ENCODE assay signal across 8 mouse cellular contexts in genomic region chr12:8969828-8970227, GRCm38 (mm10). TPM values are rescaled to one million over a fixed set of nuclear protein-coding genes. Genes with fewer than 3 reads are reported as not detected.
A peak's percentile ranks its signal among the peaks of the same experiment; 100 is the strongest.
DNase-seq lines count a peak whose midpoint lies in the region; ATAC-seq lines count a peak whose summit lies in the region.

No protein-coding gene starts in this region.

- H3K36me3 ChIP-seq in heart, embryonic 15.5 days, result no peaks in the 10 kb centered on the region
- no peaks in the 10 kb centered on the region for H3K36me3 ChIP-seq in limb, embryonic 11.5 days (ENCODE audit: control insufficient read depth, insufficient read depth, low read length)
- no peaks in the 10 kb centered on the region for H3K36me3 ChIP-seq in forebrain, embryonic 13.5 days (ENCODE audit: poor library complexity, severe bottlenecking)

- H3K4me1 ChIP-seq in heart, embryonic 15.5 days (replicated peaks), result peaks cover 12% of the 10 kb centered on the region
- H3K4me1 ChIP-seq in limb, embryonic 11.5 days (ENCODE audit: control insufficient read depth, insufficient read depth, low read length), result peaks cover 3% of the 10 kb centered on the region; the same call in 1 of the 2 replicates
- H3K4me1 ChIP-seq in forebrain, embryonic 13.5 days, result peaks cover 11% of the 10 kb centered on the region

- H3K9ac ChIP-seq in heart, embryonic 15.5 days, result no peak overlapping the region
- no peak overlapping the region for H3K9ac ChIP-seq in limb, embryonic 11.5 days (ENCODE audit: low read length)
- no peak overlapping the region for H3K9ac ChIP-seq in forebrain, embryonic 13.5 days

- H3K4me3 ChIP-seq in heart, embryonic 15.5 days, result no peak overlapping the region
- no peak overlapping the region for H3K4me3 ChIP-seq in limb, embryonic 11.5 days (ENCODE audit: low read depth, low read length)
- no peak overlapping the region for H3K4me3 ChIP-seq in forebrain, embryonic 13.5 days

- no peaks in the 10 kb centered on the region for H3K27me3 ChIP-seq in heart, embryonic 15.5 days
- no peaks in the 10 kb centered on the region for H3K27me3 ChIP-seq in limb, embryonic 11.5 days (ENCODE audit: control insufficient read depth, insufficient read depth, low read length)
- no peaks in the 10 kb centered on the region for H3K27me3 ChIP-seq in forebrain, embryonic 13.5 days

- no peaks in the 10 kb centered on the region for H3K9me3 ChIP-seq in heart, embryonic 15.5 days (replicated peaks)
- H3K9me3 ChIP-seq in limb, embryonic 11.5 days (ENCODE audit: control insufficient read depth, low read length), result no peaks in the 10 kb centered on the region
- no peaks in the 10 kb centered on the region for H3K9me3 ChIP-seq in forebrain, embryonic 13.5 days (replicated peaks)

- H3K27ac ChIP-seq in heart, embryonic 15.5 days, result peak overlapping the region; percentile 33
- H3K27ac ChIP-seq in limb, embryonic 11.5 days (replicated peaks; ENCODE audit: low read depth, low read length), result no peak overlapping the region
- H3K27ac ChIP-seq in forebrain, embryonic 13.5 days, result no peak overlapping the region

- WGBS in heart, embryonic 15.5 days, result 9% methylated on average over 9 of the region's 9 CpGs
- WGBS in limb, embryonic 11.5 days, result 13% methylated on average over 9 of the region's 9 CpGs
- WGBS in forebrain, embryonic 13.5 days, result 46% methylated on average over 9 of the region's 9 CpGs

- peak; percentile 90 for ATAC-seq in heart, embryonic 15.5 days (replicated peaks; ENCODE audit: insufficient number of reproducible peaks, insufficient read depth, low FRiP score, low read depth)
- ATAC-seq in limb, embryonic 11.5 days (ENCODE audit: insufficient number of reproducible peaks, low FRiP score, low TSS enrichment, low read depth), result peak; percentile 87
- ATAC-seq in forebrain, embryonic 13.5 days, result no peak

- peak overlapping the region; percentile 26 for H3K4me2 ChIP-seq in heart, embryonic 15.5 days
- no peak overlapping the region for H3K4me2 ChIP-seq in limb, embryonic 11.5 days (ENCODE audit: low read depth, severe bottlenecking)
- H3K4me2 ChIP-seq in forebrain, embryonic 13.5 days, result no peak overlapping the region

- DNase-seq in NIH3T3 (ENCODE audit: low read depth), result peak; percentile 65
- peak; percentile 46 for DNase-seq in embryo, embryonic 11.5 days (ENCODE audit: low read depth, low spot score)
- DNase-seq in limb, embryonic 11.5 days (ENCODE audit: low spot score), result peak; percentile 66
- no peak for DNase-seq in frontal cortex, postnatal 25 days (ENCODE audit: low spot score in 2 of 2)
- DNase-seq in left cerebral cortex, adult 8-10 months (ENCODE audit: low spot score in 2 of 2), result no peak
- DNase-seq in spleen, adult 12 weeks (ENCODE audit: low spot score), result no peak

RNA-seq across cellular contexts. Expression of gene Wdr35, which starts 3.9 kb away (rescaled TPM):
- 12.0 and 14.1 TPM in 2 replicates for polyA plus RNA-seq in heart, embryonic 15.5 days (2015; fragmentation: Nextera tagmentation; extraction: Ambion mirVana)
- polyA plus RNA-seq in limb, embryonic 11.5 days (2014; fragmentation: Nextera tagmentation; extraction: Ambion mirVana), result 27.3 and 31.1 TPM in 2 replicates
- 10 to 100 TPM; 39.5 to 48.2 (median 43.8) TPM for total RNA-seq in left cerebral cortex, adult 8-10 months (2022)
- polyA plus RNA-seq in forebrain, embryonic 13.5 days (2015; fragmentation: Nextera tagmentation; extraction: Ambion mirVana), result 21.3 and 27.1 TPM in 2 replicates

RNA-seq across cellular contexts. Expression of gene Matn3, which starts 22.1 kb away (rescaled TPM):
- polyA plus RNA-seq in heart, embryonic 15.5 days (2015; fragmentation: Nextera tagmentation; extraction: Ambion mirVana), result 0.39 and 1.0 TPM in 2 replicates
- 3.8 and 5.0 TPM in 2 replicates for polyA plus RNA-seq in limb, embryonic 11.5 days (2014; fragmentation: Nextera tagmentation; extraction: Ambion mirVana)
- total RNA-seq in left cerebral cortex, adult 8-10 months (2022), result under 1 TPM in 1 of 4 experiments, not detected in 3; 0.14 TPM
- polyA plus RNA-seq in forebrain, embryonic 13.5 days (2015; fragmentation: Nextera tagmentation; extraction: Ambion mirVana), result 0.09 and 0.25 TPM in 2 replicates

RNA-seq across cellular contexts. Expression of gene Laptm4a, which starts 48.4 kb away (rescaled TPM):
- 287 and 312 TPM in 2 replicates for polyA plus RNA-seq in heart, embryonic 15.5 days (2015; fragmentation: Nextera tagmentation; extraction: Ambion mirVana)
- 202 and 212 TPM in 2 replicates for polyA plus RNA-seq in limb, embryonic 11.5 days (2014; fragmentation: Nextera tagmentation; extraction: Ambion mirVana)
- total RNA-seq in left cerebral cortex, adult 8-10 months (2022), result 100 to 1,000 TPM; 184 to 197 (median 194) TPM
- polyA plus RNA-seq in forebrain, embryonic 13.5 days (2015; fragmentation: Nextera tagmentation; extraction: Ambion mirVana), result 243 and 246 TPM in 2 replicates

RNA-seq across cellular contexts. Expression of gene Ttc32, which starts 60.0 kb away (rescaled TPM):
- polyA plus RNA-seq in heart, embryonic 15.5 days (2015; fragmentation: Nextera tagmentation; extraction: Ambion mirVana), result 14.4 and 17.4 TPM in 2 replicates
- polyA plus RNA-seq in limb, embryonic 11.5 days (2014; fragmentation: Nextera tagmentation; extraction: Ambion mirVana), result 15.4 and 17.1 TPM in 2 replicates
- 1 to 10 TPM; 2.5 to 4.1 (median 3.8) TPM for total RNA-seq in left cerebral cortex, adult 8-10 months (2022)
- 16.9 and 20.4 TPM in 2 replicates for polyA plus RNA-seq in forebrain, embryonic 13.5 days (2015; fragmentation: Nextera tagmentation; extraction: Ambion mirVana)

Comparison
In these comparisons a context has a peak if more than half of its experiments do, and no peak if none do; other contexts are left out.
1. DNase-seq: peak in NIH3T3 (single experiment), embryo, embryonic 11.5 days (single experiment) and limb, embryonic 11.5 days (single experiment); none in frontal cortex, postnatal 25 days (0 of 2), left cerebral cortex, adult 8-10 months (0 of 2) and spleen, adult 12 weeks (single experiment).